Mouse (Mus musculus): ENCODE data around the gene Npnt.

DNA sequence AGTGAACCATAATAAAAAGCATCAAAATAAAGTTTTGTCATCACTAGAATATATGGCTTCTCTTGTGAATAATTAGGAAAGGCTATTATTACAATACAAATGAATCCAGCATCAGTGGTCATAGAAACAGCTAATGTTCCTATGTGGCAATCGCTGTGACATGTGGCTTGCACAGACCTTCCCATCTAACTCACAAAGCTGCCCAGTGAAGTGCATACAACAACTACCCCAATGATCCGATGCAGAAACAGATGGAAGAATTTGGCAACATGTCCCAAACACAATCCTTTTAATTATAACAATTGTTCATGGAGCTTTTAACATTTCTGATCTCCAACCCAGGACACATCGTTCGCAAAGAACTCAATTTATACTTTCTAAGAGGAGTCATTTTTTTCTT is 52.2 kb downstream of the Npnt start:
- TF ChIP-seq GATA1 (IDR thresholded peaks at IDR 0.05; ENCODE audit: borderline replicate concordance, low read length) (no peak), FLI1 (IDR thresholded peaks at IDR 0.05; ENCODE audit: low read length) (no peak)
